Mouse (Mus musculus) small intestine, adult 2 months (tissue): ENCODE measurements around the gene Prpf40b. TPM values are rescaled to one million over a fixed set of nuclear protein-coding genes. Genes with fewer than 3 reads are reported as not detected.

Experiments
- H3K27ac ChIP-seq: fragments of 200-500 bp; 2 replicates; pipeline ENCODE4 v1.5.1; 2012; ENCODE audit warnings: low read depth, low read length, control low read depth, inconsistent platforms; ENCODE audit not compliant: insufficient read depth
- H3K27me3 ChIP-seq: fragments of 200-500 bp; 2 replicates; pipeline ENCODE4 v1.6.1; 2012; ENCODE audit warnings: mild to moderate bottlenecking, moderate library complexity, low read length, inconsistent platforms; ENCODE audit not compliant: control insufficient read depth, insufficient read depth
- H3K36me3 ChIP-seq: fragments of 200-500 bp; 2 replicates; pipeline ENCODE4 v1.6.1; 2012; ENCODE audit warnings: mild to moderate bottlenecking, low read length, control low read depth, inconsistent platforms; ENCODE audit not compliant: control insufficient read depth, insufficient read depth
- H3K4me1 ChIP-seq: fragments of 200-500 bp; 2 replicates; pipeline ENCODE4 v1.6.1; 2012; ENCODE audit warnings: low read length, inconsistent platforms, mixed read lengths; ENCODE audit not compliant: control insufficient read depth, insufficient read depth, insufficient read length
- H3K4me3 ChIP-seq: fragments of 200-500 bp; 2 replicates; pipeline ENCODE4 v1.5.1; 2012; ENCODE audit warnings: low read depth, mild to moderate bottlenecking, control low read depth, inconsistent platforms, low read length, moderate library complexity
- CTCF ChIP-seq: fragments of 200-500 bp; IDR thresholded peaks from 2 replicates; pipeline ENCODE4 v1.5.1; 2012; ENCODE audit warnings: low read depth, mild to moderate bottlenecking, control low read depth, inconsistent platforms, low read length, moderate library complexity, mixed read lengths; ENCODE audit not compliant: insufficient replicate concordance, insufficient read length; ENCODE audit errors: extremely low read depth
- POLR2A ChIP-seq: fragments of 200-500 bp; IDR thresholded peaks from 2 replicates; pipeline ENCODE4 v1.6.1; 2012; ENCODE audit warnings: low read depth, mild to moderate bottlenecking, control low read depth, inconsistent platforms, low read length, moderate library complexity
- WGBS: fragments of 180-500 bp; shearing (Covaris S2); methylation state at CpG from one replicate; pipeline ENCODE4 v1.1.7; 2018; 5-methylcytosine and 5-hydroxymethylcytosine counted together
- polyA plus RNA-seq: library from polyadenylated mRNA; depleted of rRNA; stranded (reverse); fragments of >200 nt; gene quantifications from 2 replicates; pipeline ENCODE4 v1.2.3, GENCODE M21; 2012

Gene Prpf40b
- polyA plus RNA-seq, 1 experiment, result 20.8 TPM

DNA sequence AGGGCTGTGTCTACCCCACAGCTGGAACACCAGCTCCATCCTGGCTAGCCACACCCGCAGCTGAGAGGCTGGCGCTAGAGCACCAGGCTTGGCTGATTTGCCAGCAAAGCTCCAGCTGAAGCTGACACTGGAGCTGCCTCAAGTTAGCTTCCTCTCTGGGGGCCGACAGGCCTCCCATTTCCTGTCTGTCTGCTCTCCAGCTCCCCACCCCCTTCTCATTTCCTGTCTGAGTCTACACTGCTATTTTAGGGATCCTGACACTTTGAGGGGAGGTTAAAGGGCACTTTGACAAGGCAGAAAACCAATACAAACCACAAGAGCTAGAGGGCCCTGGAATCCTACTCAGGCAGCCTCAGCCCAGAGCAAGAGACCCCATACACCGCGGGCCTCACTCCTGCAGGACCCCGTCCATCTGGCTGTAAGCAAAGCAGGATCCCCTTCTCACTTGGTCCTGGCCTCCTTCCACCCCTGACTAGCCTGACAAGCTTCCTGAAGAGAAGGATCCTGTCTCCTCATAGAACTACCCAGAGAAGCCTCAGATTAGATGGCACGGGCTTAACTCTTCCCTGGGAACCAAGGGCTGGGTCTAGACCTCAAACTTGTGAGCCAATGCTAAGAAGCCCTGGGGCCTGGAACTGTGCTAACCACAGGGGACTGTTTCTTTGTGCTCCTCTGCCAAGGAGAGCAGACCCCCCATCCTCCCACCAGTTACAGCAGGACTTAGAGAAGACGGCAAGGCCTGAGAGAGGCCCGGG is 38.2 kb downstream of the Prpf40b start:
- WGBS, result 52% methylated on average over 9 of the region's 9 CpGs
- H3K4me1 ChIP-seq, result peaks cover 30% of the 10 kb centered on the region; the same call in 1 of the 2 replicates
- H3K36me3 ChIP-seq, result no peaks in the 10 kb centered on the region
- no peak overlapping the region for H3K4me3 ChIP-seq
- TF ChIP-seq POLR2A, result no peak
- TF ChIP-seq CTCF, result no peak
- H3K27ac ChIP-seq, result peak overlapping the region; percentile 79
- H3K27me3 ChIP-seq, result no peaks in the 10 kb centered on the region

GRCm38 (mm10) chr15:99333676-99334065 is 38.8 kb downstream of the Prpf40b start:
- H3K36me3 ChIP-seq, result no peaks in the 10 kb centered on the region
- no peaks in the 10 kb centered on the region for H3K27me3 ChIP-seq
- peak overlapping the region; percentile 78 for H3K27ac ChIP-seq
- TF ChIP-seq CTCF (no peak), POLR2A (no peak)
- H3K4me1 ChIP-seq, result peaks cover 30% of the 10 kb centered on the region; the same call in 1 of the 2 replicates
- H3K4me3 ChIP-seq, result no peak overlapping the region
- 79% methylated on average over 3 of the region's 3 CpGs for WGBS

DNA sequence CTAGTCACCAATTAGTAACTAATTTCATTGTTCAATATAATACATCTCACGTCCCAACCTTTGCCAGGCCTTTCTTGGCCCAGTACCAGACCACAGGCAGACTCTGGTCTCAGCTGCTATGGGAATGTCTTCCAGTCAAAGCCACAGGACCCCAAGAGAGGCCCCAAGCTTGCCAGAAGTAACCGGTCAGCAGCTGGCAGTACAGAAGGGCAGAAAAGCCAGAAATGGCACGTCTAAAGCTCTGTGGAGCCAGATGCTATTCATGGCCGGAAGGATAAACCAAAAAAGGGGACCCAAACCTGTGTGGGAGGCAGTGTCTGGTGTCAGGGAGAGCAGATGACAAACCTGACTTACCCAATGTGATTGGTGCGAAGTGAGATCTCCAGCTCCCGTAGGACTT is 39.6 kb downstream of the Prpf40b start:
- no peaks in the 10 kb centered on the region for H3K27me3 ChIP-seq
- H3K27ac ChIP-seq, result no peak overlapping the region
- H3K36me3 ChIP-seq, result no peaks in the 10 kb centered on the region
- H3K4me1 ChIP-seq, result peaks cover 30% of the 10 kb centered on the region
- TF ChIP-seq CTCF, result no peak
- TF ChIP-seq POLR2A, result no peak
- no peak overlapping the region for H3K4me3 ChIP-seq
- WGBS, result 81% methylated on average over 6 of the region's 6 CpGs

- no peaks in the 10 kb centered on the region for H3K27me3 ChIP-seq
- no peak overlapping the region for H3K4me3 ChIP-seq
- H3K4me1 ChIP-seq, result peaks cover 28% of the 10 kb centered on the region
- H3K36me3 ChIP-seq, result no peaks in the 10 kb centered on the region
- TF ChIP-seq POLR2A, result no peak
- no peak for TF ChIP-seq CTCF
- 75% methylated on average over 8 of the region's 8 CpGs for WGBS
- no peak overlapping the region; the same call in 1 of the 2 replicates for H3K27ac ChIP-seq
Observed at GRCm38 (mm10) chr15:99335801-99336320, 41.0 kb downstream of the Prpf40b start.

- peaks cover 14% of the 10 kb centered on the region for H3K4me1 ChIP-seq
- H3K27ac ChIP-seq, result no peak overlapping the region
- 64% methylated on average over 2 of the region's 2 CpGs for WGBS
Observed at GRCm38 (mm10) chr15:99338916-99339315, 44.0 kb downstream of the Prpf40b start.

GRCm38 (mm10) chr15:99339669-99340068 is 44.8 kb downstream of the Prpf40b start:
- no peak overlapping the region for H3K27ac ChIP-seq
- TF ChIP-seq CTCF, result no peak
- TF ChIP-seq POLR2A, result no peak
- H3K36me3 ChIP-seq, result no peaks in the 10 kb centered on the region
- WGBS, result 60% methylated on average over 6 of the region's 6 CpGs
- H3K4me3 ChIP-seq, result no peak overlapping the region
- peaks cover 11% of the 10 kb centered on the region for H3K4me1 ChIP-seq
- no peaks in the 10 kb centered on the region for H3K27me3 ChIP-seq

More at GRCm38 (mm10) chr15:99338916-99339315, 44.0 kb downstream of the Prpf40b start:
- Histone ChIP-seq H3K36me3 (no peaks in the 10 kb centered on the region), H3K27me3 (no peaks in the 10 kb centered on the region), H3K4me3 (no peak overlapping the region)
- no peak for TF ChIP-seq CTCF
- TF ChIP-seq POLR2A, result no peak

- TF ChIP-seq CTCF, result no peak
- TF ChIP-seq POLR2A, result no peak
- no peak overlapping the region for H3K4me3 ChIP-seq
- H3K27me3 ChIP-seq, result no peaks in the 10 kb centered on the region
- WGBS, result 80% methylated on average over 3 of the region's 3 CpGs
- no peaks in the 10 kb centered on the region for H3K36me3 ChIP-seq
- no peak overlapping the region for H3K27ac ChIP-seq
- peaks cover 15% of the 10 kb centered on the region for H3K4me1 ChIP-seq
Observed at GRCm38 (mm10) chr15:99341102-99341501, 46.2 kb downstream of the Prpf40b start.
